Mouse (Mus musculus) hindlimb bud, embryonic 11.5 days (tissue): ENCODE measurements around the gene Sec63.

Experiments
- DNase-seq: peaks from one replicate; pipeline ENCODE4 v3.0.0-alpha.2; 2012; ENCODE audit warnings: low read depth, low spot score; ENCODE audit errors: extremely low spot score

Gene Sec63

GRCm38 (mm10) chr10:42760999-42761900, at the start of gene Sec63:
Sec63 (plus strand) TSS chr10:42761496.
- peak; percentile 61 for DNase-seq

DNA sequence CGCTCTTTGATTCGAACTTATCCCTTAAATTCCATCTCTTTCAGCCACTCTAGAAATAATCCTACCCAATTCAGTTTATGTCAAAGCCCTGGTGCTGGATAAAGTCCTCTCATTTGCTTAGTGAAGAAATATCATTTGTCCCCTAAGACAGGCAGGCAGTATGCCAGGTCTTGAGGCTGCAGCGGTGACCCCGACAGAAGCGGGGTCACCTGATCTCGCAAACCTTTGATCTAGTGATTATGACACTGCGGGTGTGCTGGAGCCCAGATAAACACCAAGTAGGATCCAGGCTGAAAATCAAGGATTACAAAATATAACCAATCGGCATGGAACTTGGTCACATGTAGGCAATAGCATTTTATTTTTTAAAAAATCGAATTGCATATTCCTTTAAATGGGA, 46.6 kb upstream of the Sec63 start:
- no peak for DNase-seq

GRCm38 (mm10) chr10:42715366-42716035, 45.8 kb upstream of the Sec63 start:
- DNase-seq = no peak

DNA sequence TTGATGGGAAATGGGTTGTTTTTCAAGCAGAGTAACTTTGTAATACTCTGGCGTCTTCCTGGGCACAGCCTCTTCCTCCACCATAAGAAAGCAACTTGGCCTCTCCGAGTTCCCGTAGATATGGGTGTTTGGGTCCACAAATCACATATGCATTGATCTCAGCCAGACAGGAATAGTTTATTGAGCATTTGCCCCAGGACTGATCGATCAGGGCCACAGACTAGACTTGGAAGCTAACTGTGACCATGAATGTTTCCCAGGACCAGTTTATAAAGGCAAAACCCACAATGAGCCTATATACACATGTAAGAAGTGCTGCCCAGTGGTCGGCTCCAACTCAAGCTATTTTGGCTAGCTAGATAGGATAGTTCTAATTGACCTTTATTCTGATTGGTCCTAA, 39.2 kb upstream of the Sec63 start:
- no peak for DNase-seq

DNA sequence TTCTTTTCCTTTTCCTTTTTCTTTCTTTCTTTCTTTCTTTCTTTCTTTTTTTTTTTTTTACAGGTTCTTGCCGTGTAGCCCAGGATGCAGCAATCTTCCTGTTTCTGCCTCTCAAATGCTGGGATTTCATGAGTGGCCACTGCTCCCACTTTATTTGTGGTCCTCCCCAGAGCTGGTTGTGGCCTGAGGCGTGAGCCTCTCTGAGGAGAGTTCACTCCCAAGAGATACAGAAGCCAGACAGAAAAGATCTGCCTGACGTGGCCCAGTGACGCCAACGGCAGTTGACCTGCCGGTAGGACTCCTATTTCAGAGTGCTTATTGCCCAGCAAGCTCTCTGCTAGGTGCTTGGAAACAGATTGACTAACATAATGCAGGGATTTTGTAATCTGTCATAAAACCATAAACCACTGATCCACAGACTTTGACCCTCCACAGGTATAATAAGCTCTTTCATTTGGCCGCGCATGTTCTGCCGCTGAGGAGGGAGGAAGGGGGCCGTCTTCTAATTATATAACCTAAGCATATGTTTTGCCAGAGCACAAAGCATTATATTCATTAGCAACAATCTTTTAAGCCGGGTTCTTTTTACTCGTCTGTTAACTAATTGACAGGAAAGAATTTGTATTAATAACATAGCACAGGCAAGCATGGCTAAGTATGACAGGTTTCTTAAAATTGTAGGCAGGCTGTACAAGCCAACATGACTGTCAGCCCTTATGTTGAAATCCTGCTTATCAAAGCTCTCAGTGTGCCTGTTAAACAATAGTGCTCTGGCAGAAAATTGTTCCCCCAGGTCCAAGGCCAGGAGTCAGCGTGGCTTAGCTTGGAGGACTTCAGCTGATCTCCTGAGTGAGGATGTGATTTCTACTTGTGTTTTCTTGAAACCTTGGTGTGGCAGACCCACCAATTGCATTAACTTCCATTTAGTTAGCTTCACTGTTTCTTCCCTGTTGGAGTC, 37.7 kb upstream of the Sec63 start:
- DNase-seq = no peak

- DNase-seq = no peak
These were observed 31.7 kb upstream of the Sec63 start for GRCm38 (mm10) chr10:42729607-42730006.

DNA sequence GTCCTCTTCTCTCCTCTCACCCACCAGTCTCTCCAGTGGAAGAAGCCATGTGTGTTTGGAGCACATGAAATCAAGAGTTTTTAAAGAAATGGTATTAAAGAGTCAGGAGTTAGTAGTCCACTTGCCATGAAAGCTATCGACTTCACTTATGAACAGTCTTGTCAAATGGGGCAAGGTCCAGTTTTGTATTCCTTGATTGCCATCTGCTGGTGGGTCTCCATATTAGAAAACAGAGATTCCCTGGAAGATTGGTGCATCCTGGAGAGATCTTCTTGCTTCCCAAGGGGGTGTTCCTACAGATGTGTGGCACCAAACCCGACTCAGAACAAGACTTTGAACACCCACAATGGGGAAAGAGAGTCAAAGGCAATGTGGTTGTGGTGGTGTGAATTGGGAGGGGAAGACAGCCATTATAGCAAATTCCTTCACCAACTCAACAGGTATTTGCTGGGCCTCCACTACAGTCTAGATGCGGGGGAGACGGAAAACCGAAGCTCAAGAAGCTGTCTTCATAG, 26.7 kb upstream of the Sec63 start:
- no peak for DNase-seq

DNA sequence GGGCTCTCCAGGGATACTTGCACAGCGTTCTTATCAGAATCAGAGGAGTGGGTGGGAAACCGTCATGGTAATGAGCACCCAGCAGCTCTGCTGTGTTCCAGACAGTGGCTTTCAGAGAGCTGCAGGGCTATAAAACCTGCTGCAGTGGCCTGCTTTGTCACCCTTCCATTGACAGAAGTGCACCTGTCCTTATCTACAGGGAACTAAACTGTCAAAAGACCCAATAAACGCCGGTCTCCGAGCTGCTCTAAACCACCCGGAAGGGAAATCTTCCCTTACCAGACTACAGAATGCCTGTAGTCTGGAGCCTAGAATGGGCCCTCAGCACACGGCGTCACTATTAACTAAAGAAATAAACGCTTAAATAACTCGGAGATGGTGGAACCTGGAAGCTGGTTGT, 9.5 kb upstream of the Sec63 start:
- no peak for DNase-seq

- DNase-seq = no peak
These were observed 7.0 kb upstream of the Sec63 start for GRCm38 (mm10) chr10:42754341-42754740.

DNA sequence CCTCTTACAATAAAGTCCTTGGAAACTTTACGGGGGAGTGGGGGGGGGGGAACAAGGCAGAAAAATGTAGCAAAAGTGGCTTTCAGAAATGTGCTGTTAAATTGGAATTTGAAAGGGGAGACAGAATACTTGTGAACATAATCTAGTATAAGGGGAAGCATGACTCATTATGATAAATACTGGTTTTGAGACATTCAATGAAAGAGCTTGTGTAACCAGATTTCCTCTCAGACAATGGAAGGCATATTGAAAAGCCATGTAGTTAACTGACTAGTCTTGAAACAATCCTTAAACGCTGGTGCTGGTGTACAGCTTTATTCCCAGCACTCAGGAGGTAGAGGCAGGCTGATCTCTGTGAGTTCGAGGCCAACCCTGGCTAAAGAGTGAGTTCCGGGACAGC, 1.6 kb upstream of the Sec63 start:
- no peak for DNase-seq

DNA sequence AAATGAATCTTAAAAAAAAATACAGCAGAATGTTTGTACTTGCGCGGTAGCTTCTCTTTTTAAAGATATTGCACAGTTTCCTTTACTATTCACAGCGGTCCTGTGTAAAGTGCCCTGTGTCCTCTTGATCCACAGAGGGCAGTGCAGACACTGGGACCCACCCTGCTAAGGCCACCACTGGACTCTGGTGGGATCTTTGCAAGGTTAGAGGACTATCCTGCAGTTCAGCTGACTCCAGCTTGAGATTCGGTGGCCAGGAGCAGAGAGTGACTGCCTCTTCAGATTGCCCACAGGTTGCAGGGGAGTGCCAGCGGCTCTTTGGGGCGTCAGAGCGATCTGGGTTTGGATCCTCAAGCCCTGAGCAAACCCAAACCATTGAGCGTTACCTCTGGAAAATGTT, 967 bp upstream of the Sec63 start:
- no peak for DNase-seq

DNA sequence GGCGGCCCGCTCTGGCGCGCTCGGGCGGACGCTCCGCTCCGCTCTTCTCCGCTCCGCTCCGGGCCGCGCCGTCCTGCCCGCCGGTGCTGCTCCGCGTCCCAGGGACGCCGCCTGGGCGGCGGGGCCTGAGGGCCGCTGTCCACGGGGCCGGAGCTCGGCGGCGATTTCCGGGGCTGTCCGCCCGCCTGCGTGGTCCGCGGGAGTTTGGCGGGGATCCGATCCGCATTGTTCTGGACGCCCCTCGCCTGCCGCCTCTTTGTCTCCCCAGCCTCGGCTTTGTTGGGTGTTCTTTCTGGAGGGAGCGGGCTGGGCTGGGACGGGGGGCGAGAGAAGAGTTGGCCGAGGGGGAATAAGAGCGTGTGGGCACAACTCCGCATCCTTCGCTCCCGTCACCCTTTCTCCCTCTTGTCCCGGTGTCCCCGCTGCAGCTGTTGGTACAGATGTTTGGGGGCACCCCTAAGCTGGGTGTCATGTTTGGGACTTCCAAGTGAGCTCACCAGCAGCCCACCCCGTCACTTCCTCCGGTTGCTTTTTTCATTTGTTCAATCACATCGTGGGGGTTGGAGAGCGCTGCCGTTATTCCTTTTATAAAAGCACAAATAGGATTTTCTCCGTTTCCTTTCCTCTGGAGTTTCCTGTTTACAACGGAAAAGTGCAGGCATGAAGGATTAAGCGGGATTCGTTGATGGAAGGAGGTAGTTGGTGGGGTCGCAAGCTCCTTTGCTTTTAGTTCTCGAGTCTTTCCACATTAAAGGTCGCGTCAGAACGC, 789 bp downstream of the Sec63 start:
- peak; percentile 26 for DNase-seq

GRCm38 (mm10) chr10:42762670-42763058, 1.4 kb downstream of the Sec63 start:
- DNase-seq = no peak

DNA sequence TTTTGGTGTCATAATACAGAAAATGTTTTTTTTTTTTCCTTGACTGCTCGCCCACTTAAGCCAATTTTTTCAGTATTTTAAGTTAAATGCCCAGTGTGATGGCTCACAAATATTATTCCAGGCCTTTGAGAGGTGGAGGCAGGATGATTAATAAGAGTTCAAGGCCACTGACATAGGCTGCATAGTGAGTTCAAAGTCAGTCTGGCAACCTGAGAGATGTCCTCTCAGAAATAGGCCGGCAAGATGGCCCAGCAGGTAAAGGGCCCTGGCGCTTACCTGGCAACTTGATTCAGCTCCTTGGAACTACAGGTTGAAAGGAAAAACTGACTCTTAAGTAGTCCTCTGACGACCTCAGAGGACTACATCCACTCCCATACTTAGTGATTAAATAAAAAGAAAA, 1.9 kb downstream of the Sec63 start:
- DNase-seq = no peak

DNA sequence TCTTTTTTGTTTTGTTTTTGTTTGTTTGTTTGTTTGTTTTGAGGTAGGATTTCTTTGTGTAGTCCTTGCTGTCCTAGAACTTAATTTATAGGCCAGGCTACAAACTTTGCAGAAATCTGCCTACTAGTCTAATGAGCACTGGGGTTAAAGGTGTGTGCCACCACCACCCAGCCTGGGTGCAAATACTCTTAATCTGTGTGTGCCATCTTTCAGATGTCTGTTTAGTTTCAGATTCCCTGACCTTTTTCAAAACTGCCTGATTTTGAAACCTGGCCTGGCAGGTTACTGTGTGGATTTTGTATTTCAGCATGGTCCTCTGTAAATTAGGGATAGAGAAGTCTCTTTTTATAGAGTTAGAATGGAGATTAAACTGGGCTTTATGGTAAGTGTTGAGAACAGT, 4.0 kb downstream of the Sec63 start:
- DNase-seq = no peak

DNA sequence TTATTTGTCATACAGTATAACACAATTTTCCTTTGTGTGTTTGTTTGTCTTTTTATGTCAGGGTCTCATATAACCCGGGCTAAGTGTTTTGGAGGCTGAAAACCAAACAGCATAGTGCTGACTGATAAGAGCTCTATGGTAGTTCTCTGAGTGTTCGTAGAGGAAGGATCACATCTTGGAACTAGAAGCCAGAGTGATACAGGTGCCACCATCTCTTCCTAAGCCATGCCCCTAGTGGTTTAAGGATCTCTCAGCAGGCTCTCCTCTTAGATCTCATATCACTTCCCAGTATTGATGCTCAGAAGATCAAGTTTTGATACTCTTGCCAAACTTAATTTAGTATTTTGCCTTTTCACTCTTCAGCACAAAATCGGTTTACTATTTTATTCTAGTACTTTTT, 14.2 kb downstream of the Sec63 start:
- no peak for DNase-seq

- no peak for DNase-seq
These were observed 19.5 kb downstream of the Sec63 start for GRCm38 (mm10) chr10:42780753-42781152.

- no peak for DNase-seq
These were observed 20.4 kb downstream of the Sec63 start for GRCm38 (mm10) chr10:42781672-42782071.

GRCm38 (mm10) chr10:42800922-42801321, 39.6 kb downstream of the Sec63 start:
- no peak for DNase-seq

GRCm38 (mm10) chr10:42825923-42826322, 64.6 kb downstream of the Sec63 start:
- DNase-seq = no peak
